Mouse (Mus musculus) frontal cortex, postnatal 36 days (tissue): ENCODE measurements at regions not wholly inside any gene's neighbourhood (a gene's known extent, or its start where the extent isn't known, plus 50 kb on each side); places are given as distances from the start of the nearest gene placed in this dataset.

ENCODE experiments used
- DNase-seq, 2 experiments: peaks; one replicate each; pipeline ENCODE4 v3.0.0; 2022; ENCODE audit warnings: low spot score in 2 of 2

- no peak for DNase-seq
Observed at GRCm38 (mm10) chr12:42369029-42369577, 882.9 kb upstream of the Lrrn3 start.

GRCm38 (mm10) chr12:42338996-42339680 lies 852.9 kb upstream of the Lrrn3 start:
- DNase-seq, result no peak

- DNase-seq, result no peak
Observed at GRCm38 (mm10) chr12:42306429-42306828, 820.2 kb upstream of the Lrrn3 start.

- DNase-seq, result no peak
Observed at GRCm38 (mm10) chr12:42277241-42278032, 791.2 kb upstream of the Lrrn3 start.

- no peak for DNase-seq
Observed at GRCm38 (mm10) chr12:42250410-42250809, 764.2 kb upstream of the Lrrn3 start.

GRCm38 (mm10) chr12:42229235-42229634 lies 743.0 kb upstream of the Lrrn3 start:
- DNase-seq, result no peak

GRCm38 (mm10) chr12:42181646-42182045 lies 695.4 kb upstream of the Lrrn3 start:
- no peak for DNase-seq

- DNase-seq, result no peak
Observed at GRCm38 (mm10) chr12:42179947-42180669, 693.9 kb upstream of the Lrrn3 start.

- no peak for DNase-seq
Observed at GRCm38 (mm10) chr12:42147971-42148370, 661.7 kb upstream of the Lrrn3 start.

- DNase-seq, result no peak
Observed at GRCm38 (mm10) chr12:42138694-42139442, 652.6 kb upstream of the Lrrn3 start.

- DNase-seq, result peak in 1 of 2 experiments; percentile 10
Observed at GRCm38 (mm10) chr12:42138177-42138576, 651.9 kb upstream of the Lrrn3 start.

- DNase-seq, result peak in 1 of 2 experiments; percentile 44
Observed at GRCm38 (mm10) chr12:42137764-42138163, 651.5 kb upstream of the Lrrn3 start.

GRCm38 (mm10) chr12:42100189-42100588 lies 614.0 kb upstream of the Lrrn3 start:
- no peak for DNase-seq

- DNase-seq, result no peak
Observed at GRCm38 (mm10) chr12:42070401-42070800, 584.2 kb upstream of the Lrrn3 start.

- no peak for DNase-seq
Observed at GRCm38 (mm10) chr12:42063745-42064144, 577.5 kb upstream of the Lrrn3 start.

GRCm38 (mm10) chr12:42049056-42049455 lies 562.8 kb upstream of the Lrrn3 start:
- no peak for DNase-seq

- no peak for DNase-seq
Observed at GRCm38 (mm10) chr12:42027874-42028273, 541.6 kb upstream of the Lrrn3 start.

GRCm38 (mm10) chr12:42017506-42017905 lies 531.3 kb upstream of the Lrrn3 start:
- DNase-seq, result no peak

- no peak for DNase-seq
Observed at GRCm38 (mm10) chr12:42008827-42009383, 522.7 kb upstream of the Lrrn3 start.

- DNase-seq, result no peak
Observed at GRCm38 (mm10) chr12:42006912-42007311, 520.7 kb upstream of the Lrrn3 start.
